Mouse (Mus musculus) 3134 (cell line): ENCODE results near the gene Olfr1274-ps.
A peak's percentile ranks its signal among the peaks of the same experiment; 100 is the strongest.
"Not testable (repeated sequence)": the region's sequence is repeated elsewhere in the genome, so short reads cannot be mapped to it uniquely, and the experiment has no call there.

ENCODE experiments used
- DNase-seq: peaks from one replicate; pipeline ENCODE4 v3.0.0-alpha.2; 2011; ENCODE audit warnings: low spot score; ENCODE audit not compliant: insufficient read length; ENCODE audit errors: extremely low read depth

Olfr1274-ps gene

DNA sequence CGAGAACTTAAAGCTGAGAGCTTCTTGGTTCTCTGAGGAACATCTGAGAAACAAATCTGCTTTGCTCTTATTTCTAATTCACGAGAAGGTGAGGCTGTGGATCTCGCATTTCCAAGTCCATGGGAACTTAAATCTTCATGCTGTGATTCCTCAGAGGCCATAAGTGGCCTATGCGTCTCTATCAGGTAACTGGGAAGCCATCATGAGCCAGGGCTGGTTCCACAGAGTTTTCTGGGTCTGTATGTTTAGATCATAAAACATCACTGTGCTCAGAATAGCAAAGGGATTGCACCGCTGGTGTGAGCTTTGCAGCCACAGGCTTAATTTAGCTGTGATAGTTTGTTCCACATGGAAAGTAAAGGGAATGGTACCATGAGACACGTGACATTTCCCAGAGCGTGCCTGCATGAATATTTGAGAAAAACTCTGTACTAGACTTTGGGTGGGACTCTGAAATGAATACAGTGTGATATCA, at the start of gene Olfr1274-ps:
Olfr1274-ps (plus strand) TSS at position 51 of the 475 bp plus-strand sequence.
- not testable (repeated sequence) for DNase-seq

DNA sequence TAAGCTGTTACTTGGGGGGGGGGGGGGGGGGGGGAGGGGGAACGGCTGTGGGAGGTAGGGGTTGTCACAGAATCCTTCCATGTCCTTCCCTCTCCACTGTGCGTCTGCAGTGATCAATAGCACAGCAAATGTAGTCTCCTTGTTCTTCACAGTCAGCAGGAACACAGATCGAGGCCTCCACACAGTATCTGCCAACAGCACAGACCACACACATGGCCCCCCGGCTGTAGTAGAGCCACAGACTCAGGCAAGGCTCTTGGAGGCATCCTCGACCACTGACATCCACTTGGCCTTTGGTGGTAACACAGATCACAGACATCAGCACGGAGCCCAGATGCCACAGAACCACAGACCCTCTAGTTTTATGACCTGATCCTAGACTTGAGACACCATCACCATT, 47.4 kb upstream of the Olfr1274-ps start:
- DNase-seq: not testable (repeated sequence)

- DNase-seq: not testable (repeated sequence)
Observed at GRCm38 (mm10) chr2:90351540-90351939, 46.9 kb upstream of the Olfr1274-ps start.

DNA sequence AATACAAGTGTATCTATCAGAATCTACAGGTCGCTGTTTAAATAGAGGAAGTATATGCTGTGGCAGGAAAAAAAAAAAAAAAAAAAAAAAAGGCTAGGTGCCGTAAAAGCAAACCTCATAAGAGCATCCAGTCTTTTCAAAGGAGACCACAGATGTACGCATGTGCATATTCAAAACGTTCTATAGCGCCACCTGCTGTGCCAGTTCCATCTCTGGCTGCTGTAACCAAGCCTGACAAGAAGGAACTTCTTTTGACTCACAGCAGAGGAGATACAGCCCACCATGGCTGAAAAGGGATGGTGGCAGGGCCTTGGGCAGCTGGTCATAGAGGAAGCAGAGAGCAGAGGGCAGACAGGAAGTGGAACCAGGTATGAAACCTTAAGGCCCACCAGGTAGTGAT, 39.3 kb upstream of the Olfr1274-ps start:
- DNase-seq: not testable (repeated sequence)

- not testable (repeated sequence) for DNase-seq
Observed at GRCm38 (mm10) chr2:90360199-90360598, 38.3 kb upstream of the Olfr1274-ps start.

DNA sequence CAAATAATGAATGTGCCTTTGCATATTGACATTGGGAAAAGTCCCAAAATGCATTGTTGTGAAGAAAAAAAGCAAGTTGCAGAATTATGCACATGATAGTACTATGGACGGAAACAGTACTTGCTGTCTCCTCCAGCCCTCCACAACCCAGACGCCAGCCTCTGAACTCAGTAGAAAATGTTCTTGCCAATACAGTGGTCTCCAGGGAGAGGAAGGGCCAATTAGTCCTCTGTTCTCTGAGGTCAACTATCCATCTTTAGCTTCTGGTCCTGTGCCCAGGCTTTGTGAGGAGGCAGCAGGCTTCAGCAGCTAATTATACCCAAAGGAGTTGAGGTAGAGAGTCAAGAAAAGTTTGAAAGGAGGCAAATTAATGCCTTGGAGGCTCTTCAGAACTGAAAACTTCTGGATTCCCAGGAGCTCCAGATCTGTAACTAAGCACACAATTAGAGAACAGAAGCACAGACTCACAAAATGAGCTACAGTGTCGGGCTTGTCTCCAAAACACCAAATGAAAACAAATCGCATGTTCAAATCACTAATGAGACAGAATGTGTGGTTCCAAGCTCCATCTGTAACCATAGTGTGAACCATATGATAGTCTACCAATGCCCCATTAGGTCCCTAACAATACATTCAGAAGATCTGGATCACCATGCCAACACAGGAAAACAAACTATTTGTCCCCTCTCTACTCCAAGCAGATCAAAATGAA, 15.8 kb downstream of the Olfr1274-ps start:
- not testable (repeated sequence) for DNase-seq

- DNase-seq: peak; percentile 21
Observed at GRCm38 (mm10) chr2:90422282-90422681, 23.8 kb downstream of the Olfr1274-ps start.

DNA sequence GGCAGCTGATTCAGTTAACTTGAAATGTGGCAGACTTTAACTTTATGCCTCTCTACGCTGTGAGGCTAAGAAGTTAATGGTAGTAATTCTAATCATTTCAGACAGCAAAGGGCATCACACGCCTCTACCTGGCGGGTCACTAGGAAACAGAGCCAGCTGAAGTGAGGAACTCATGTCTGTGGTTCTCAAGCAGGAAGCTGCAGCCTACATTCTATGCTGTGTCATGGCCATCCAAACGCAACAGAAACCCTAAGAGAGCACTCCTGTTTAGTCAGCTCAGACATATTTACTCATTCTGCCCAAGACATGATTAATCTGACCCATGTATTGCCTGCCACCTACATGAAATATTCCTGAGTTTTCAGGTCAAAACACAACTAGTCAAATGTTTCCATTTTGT, 26.5 kb downstream of the Olfr1274-ps start:
- DNase-seq: not testable (repeated sequence)

GRCm38 (mm10) chr2:90428988-90429717, 30.7 kb downstream of the Olfr1274-ps start:
- DNase-seq: not testable (repeated sequence)

DNA sequence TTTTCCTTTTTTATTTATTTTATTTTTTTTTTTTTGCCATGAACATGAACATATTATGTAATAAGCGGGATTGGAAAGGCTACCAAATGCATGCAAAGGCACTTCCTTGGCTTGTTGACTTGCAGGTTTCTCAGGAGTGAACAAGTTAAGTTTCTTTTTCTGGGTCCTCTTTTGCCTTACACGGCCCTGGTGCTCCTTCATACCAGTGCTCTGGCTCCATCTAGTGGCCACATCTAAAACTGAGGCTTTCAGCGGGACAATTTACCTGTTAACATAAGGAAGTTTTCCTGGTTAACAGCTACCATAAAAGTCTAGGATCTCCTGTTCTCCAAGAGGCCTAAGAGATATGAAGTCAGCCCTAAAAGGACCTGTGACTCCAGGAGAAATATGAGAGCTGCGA, 31.3 kb downstream of the Olfr1274-ps start:
- not testable (repeated sequence) for DNase-seq

DNA sequence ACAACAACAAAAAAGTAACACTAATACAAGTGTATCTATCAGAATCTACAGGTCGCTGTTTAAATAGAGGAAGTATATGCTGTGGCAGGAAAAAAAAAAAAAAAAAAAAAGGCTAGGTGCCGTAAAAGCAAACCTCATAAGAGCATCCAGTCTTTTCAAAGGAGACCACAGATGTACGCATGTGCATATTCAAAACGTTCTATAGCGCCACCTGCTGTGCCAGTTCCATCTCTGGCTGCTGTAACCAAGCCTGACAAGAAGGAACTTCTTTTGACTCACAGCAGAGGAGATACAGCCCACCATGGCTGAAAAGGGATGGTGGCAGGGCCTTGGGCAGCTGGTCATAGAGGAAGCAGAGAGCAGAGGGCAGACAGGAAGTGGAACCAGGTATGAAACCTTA, 39.0 kb downstream of the Olfr1274-ps start:
- DNase-seq: not testable (repeated sequence)

GRCm38 (mm10) chr2:90440169-90440568, 41.7 kb downstream of the Olfr1274-ps start:
- DNase-seq: not testable (repeated sequence)

GRCm38 (mm10) chr2:90441811-90442210, 43.3 kb downstream of the Olfr1274-ps start:
- DNase-seq: not testable (repeated sequence)

- no peak for DNase-seq
Observed at GRCm38 (mm10) chr2:90443811-90444210, 45.3 kb downstream of the Olfr1274-ps start.

DNA sequence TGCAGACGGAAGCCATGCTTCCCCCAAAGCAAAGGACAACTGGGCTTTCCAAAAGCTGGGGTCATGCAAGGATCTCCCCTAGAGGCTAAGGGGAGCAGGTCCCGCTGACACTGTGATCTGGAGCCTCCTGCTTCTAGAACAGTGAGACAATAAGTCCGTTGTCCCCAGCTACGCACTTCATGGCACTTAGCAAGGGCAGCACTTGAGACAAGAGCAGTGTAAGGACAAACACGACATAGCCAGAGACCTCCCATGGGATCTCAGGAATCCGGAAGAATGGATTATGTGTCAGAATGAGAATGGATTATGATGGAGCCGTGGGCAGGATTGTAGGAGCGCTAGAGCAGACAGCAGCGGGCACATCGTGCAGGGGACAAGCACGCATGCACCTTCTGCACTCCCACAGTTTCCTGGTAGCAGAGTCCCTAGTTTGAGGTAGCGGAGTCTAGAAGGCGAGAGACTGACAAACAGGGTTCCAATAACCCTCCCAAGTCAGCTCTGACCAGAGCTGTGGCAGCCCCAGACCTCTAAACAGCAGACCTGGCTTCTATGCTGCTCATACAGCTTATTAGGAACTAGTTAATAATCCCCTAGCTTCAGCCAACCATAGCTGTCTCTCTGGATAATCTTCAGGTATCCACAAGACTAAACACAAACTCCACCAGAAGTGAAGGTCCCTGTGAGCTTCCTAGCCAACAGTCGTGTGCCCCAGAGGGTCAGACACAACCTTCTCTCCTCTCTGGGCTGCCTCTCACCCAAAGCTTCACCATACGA, 50.7 kb downstream of the Olfr1274-ps start:
- DNase-seq: no peak

- no peak for DNase-seq
Observed at GRCm38 (mm10) chr2:90452380-90452779, 53.9 kb downstream of the Olfr1274-ps start.
